Mouse (Mus musculus): ENCODE results near the gene Plcg2. TPM values are rescaled to one million over a fixed set of nuclear protein-coding genes. Genes with fewer than 3 reads are reported as not detected.

Plcg2 gene
- polyA plus RNA-seq, 1 experiment from 2014 or later = 1.8 TPM

- peak; percentile 82 for DNase-seq (ENCODE audit: low spot score)
- no peaks in the 10 kb centered on the region for H3K27me3 ChIP-seq (ENCODE audit: control insufficient read depth, insufficient read depth, low read length)
- no peak overlapping the region for H3K9ac ChIP-seq (ENCODE audit: low read depth, low read length)
- no peak overlapping the region for H3K4me3 ChIP-seq (ENCODE audit: low read depth, low read length)
- H3K4me2 ChIP-seq (replicated peaks; ENCODE audit: low read depth, low read length) = no peak overlapping the region
- no peaks in the 10 kb centered on the region for H3K36me3 ChIP-seq (ENCODE audit: control insufficient read depth, insufficient read depth, low read length)
- no peak for ATAC-seq (ENCODE audit: low FRiP score)
- H3K4me1 ChIP-seq (replicated peaks; ENCODE audit: control insufficient read depth, insufficient read depth, low read length) = peaks cover 2% of the 10 kb centered on the region; the same call in 1 of the 2 replicates
- no peak overlapping the region for H3K27ac ChIP-seq (ENCODE audit: low read depth, low read length)
- no peaks in the 10 kb centered on the region for H3K9me3 ChIP-seq (ENCODE audit: control insufficient read depth, low read length)
- 55% methylated on average over 5 of the region's 5 CpGs for WGBS
These were observed 32.8 kb upstream of the Plcg2 start for GRCm38 (mm10) chr8:117465250-117465649.

GRCm38 (mm10) chr8:117467466-117467865, 30.6 kb upstream of the Plcg2 start:
- H3K4me3 ChIP-seq (ENCODE audit: low read depth, low read length) = no peak overlapping the region
- H3K36me3 ChIP-seq (ENCODE audit: control insufficient read depth, insufficient read depth, low read length) = no peaks in the 10 kb centered on the region
- ATAC-seq (ENCODE audit: low FRiP score) = no peak
- H3K27ac ChIP-seq (ENCODE audit: low read depth, low read length) = no peak overlapping the region
- H3K4me1 ChIP-seq (replicated peaks; ENCODE audit: control insufficient read depth, insufficient read depth, low read length) = peaks cover 2% of the 10 kb centered on the region; the same call in 1 of the 2 replicates
- H3K9me3 ChIP-seq (ENCODE audit: control insufficient read depth, low read length) = no peaks in the 10 kb centered on the region
- H3K4me2 ChIP-seq (replicated peaks; ENCODE audit: low read depth, low read length) = no peak overlapping the region
- no peak for DNase-seq (ENCODE audit: low spot score)
- H3K9ac ChIP-seq (ENCODE audit: low read depth, low read length) = no peak overlapping the region
- 89% methylated on average over 10 of the region's 10 CpGs for WGBS
- no peaks in the 10 kb centered on the region for H3K27me3 ChIP-seq (ENCODE audit: control insufficient read depth, insufficient read depth, low read length)

DNA sequence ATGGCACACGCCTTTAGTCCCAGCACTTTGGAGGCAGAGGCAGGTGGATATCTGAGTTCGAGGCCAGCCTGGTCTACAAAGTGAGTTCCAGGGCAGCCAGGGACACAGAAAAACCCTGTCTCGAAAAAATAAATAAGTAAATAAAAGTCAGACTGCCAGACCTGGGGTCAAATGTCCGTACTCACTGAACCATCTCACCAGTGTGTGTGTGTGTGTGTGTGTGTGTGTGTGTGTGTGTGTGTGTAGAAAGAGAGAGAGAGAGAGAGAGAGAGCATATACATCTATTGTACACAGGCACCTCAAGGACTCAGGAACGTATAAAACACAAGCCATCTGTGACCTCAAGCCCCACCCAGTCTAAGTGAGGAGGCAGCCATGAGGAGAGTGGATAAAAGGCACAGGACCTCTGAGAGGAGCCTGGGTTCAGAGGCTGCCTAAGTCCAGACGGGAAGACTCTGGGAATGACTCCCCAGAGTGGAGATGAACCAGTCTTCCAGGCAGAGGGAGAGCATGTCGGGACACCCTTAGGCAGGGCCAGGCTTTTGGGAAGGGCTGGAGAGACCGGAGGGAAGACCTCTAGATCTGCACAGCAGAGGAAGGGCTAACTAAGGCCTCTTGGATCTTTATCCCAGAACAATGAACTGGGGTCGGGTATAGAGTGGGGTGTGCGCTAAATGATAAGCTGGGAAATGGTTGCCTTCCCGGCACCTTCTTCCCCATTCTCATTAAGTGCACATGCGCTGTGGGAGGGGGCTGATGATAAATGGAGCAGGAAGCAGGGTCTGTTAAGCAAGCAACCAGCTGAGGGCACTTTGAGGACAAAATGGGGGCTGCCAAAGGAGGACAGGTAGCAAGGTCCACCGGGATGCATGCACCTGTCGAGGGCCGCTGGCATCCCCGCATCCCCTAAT, 28.4 kb upstream of the Plcg2 start:
- no peak overlapping the region for H3K9ac ChIP-seq (ENCODE audit: low read depth, low read length)

DNA sequence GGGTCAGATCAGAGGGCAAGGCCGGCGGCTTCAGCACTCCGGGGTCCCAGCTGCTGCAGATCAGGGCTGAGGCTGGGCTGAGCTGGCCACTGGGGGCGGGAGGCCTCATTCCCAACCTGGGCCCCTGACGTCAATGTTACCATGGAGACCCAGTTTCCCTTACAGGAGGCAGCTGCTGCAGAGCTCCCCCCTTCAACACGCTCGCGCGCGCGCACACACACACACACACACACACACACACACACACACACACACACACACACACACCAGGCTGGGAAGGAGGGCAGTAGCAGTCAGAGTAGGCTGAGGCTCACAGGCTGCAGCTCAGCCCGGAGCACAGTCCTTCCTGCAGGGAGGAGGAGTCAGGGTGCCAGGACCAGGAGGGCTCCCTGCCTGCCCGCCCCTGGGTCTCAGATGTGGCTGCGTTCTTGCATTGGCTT, 27.7 kb upstream of the Plcg2 start:
- DNase-seq (ENCODE audit: low spot score) = peak; percentile 88
- under 1% methylated on average over 14 of the region's 14 CpGs for WGBS
- peak; percentile 91 for ATAC-seq (ENCODE audit: low FRiP score)

More for the DNA sequence above, 28.4 kb upstream of the Plcg2 start:
- ATAC-seq (ENCODE audit: low FRiP score) (peak; percentile 56), DNase-seq (ENCODE audit: low spot score) (no peak)
- Histone ChIP-seq H3K4me3 (ENCODE audit: low read depth, low read length) (no peak overlapping the region), H3K9me3 (ENCODE audit: control insufficient read depth, low read length) (no peaks in the 10 kb centered on the region), H3K4me2 (replicated peaks; ENCODE audit: low read depth, low read length) (peak overlapping the region; percentile 24), H3K4me1 (replicated peaks; ENCODE audit: control insufficient read depth, insufficient read depth, low read length) (peaks cover 2% of the 10 kb centered on the region; the same call in 1 of the 2 replicates), H3K27ac (ENCODE audit: low read depth, low read length) (peak overlapping the region; percentile 81), H3K36me3 (ENCODE audit: control insufficient read depth, insufficient read depth, low read length) (no peaks in the 10 kb centered on the region), H3K27me3 (ENCODE audit: control insufficient read depth, insufficient read depth, low read length) (no peaks in the 10 kb centered on the region)
- 30% methylated on average over 16 of the region's 16 CpGs for WGBS

DNA sequence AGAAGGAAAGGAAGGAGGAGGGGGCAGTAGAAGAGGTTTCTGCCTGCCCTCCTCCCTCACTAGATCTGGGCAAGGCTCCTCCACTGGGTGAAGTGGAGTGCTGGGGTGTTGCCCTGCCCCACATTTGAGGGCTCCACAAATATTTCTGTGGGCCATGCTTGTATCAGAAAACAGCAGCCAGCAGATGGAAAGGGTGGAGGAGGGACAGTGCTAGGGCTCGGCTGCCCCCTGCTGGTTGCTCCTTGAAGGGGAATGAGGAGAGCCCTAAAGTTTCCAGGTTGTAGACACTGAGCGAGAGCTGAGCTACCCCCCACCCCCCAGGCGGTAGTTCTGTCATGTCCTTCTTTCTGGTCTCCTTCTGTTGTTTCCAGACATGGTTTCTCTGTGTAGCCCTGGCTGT, 26.9 kb upstream of the Plcg2 start:
- no peaks in the 10 kb centered on the region for H3K9me3 ChIP-seq (ENCODE audit: control insufficient read depth, low read length)
- no peak overlapping the region for H3K4me3 ChIP-seq (ENCODE audit: low read depth, low read length)
- WGBS = 22% methylated on average over 3 of the region's 3 CpGs
- 0 out of 2 replicates have a peak overlapping the region, but pooled peaks have one; percentile 25 for H3K27ac ChIP-seq (ENCODE audit: low read depth, low read length)
- no peak overlapping the region for H3K4me2 ChIP-seq (replicated peaks; ENCODE audit: low read depth, low read length)
- H3K9ac ChIP-seq (ENCODE audit: low read depth, low read length) = no peak overlapping the region
- no peaks in the 10 kb centered on the region for H3K36me3 ChIP-seq (ENCODE audit: control insufficient read depth, insufficient read depth, low read length)
- peaks cover 2% of the 10 kb centered on the region; the same call in 1 of the 2 replicates for H3K4me1 ChIP-seq (replicated peaks; ENCODE audit: control insufficient read depth, insufficient read depth, low read length)
- ATAC-seq (ENCODE audit: low FRiP score) (no peak), DNase-seq (ENCODE audit: low spot score) (peak; percentile 83)
- no peaks in the 10 kb centered on the region for H3K27me3 ChIP-seq (ENCODE audit: control insufficient read depth, insufficient read depth, low read length)

More for the DNA sequence above, 27.7 kb upstream of the Plcg2 start:
- Histone ChIP-seq H3K27me3 (ENCODE audit: control insufficient read depth, insufficient read depth, low read length) (no peaks in the 10 kb centered on the region), H3K4me3 (ENCODE audit: low read depth, low read length) (0 out of 2 replicates have a peak overlapping the region, but pooled peaks have one; percentile 8), H3K36me3 (ENCODE audit: control insufficient read depth, insufficient read depth, low read length) (no peaks in the 10 kb centered on the region), H3K27ac (ENCODE audit: low read depth, low read length) (peak overlapping the region; percentile 81), H3K9me3 (ENCODE audit: control insufficient read depth, low read length) (no peaks in the 10 kb centered on the region), H3K4me2 (replicated peaks; ENCODE audit: low read depth, low read length) (peak overlapping the region; percentile 24), H3K4me1 (replicated peaks; ENCODE audit: control insufficient read depth, insufficient read depth, low read length) (peaks cover 2% of the 10 kb centered on the region; the same call in 1 of the 2 replicates), H3K9ac (ENCODE audit: low read depth, low read length) (no peak overlapping the region)

- Histone ChIP-seq H3K9me3 (ENCODE audit: control insufficient read depth, low read length) (no peaks in the 10 kb centered on the region), H3K4me3 (ENCODE audit: low read depth, low read length) (no peak overlapping the region), H3K36me3 (ENCODE audit: control insufficient read depth, insufficient read depth, low read length) (no peaks in the 10 kb centered on the region), H3K27me3 (ENCODE audit: control insufficient read depth, insufficient read depth, low read length) (no peaks in the 10 kb centered on the region), H3K4me2 (replicated peaks; ENCODE audit: low read depth, low read length) (no peak overlapping the region), H3K4me1 (replicated peaks; ENCODE audit: control insufficient read depth, insufficient read depth, low read length) (peaks cover 2% of the 10 kb centered on the region; the same call in 1 of the 2 replicates), H3K9ac (ENCODE audit: low read depth, low read length) (no peak overlapping the region), H3K27ac (ENCODE audit: low read depth, low read length) (no peak overlapping the region)
- no peak for ATAC-seq (ENCODE audit: low FRiP score)
- DNase-seq (ENCODE audit: low spot score) = no peak
- WGBS = 79% methylated on average over 9 of the region's 9 CpGs
These were observed 26.4 kb upstream of the Plcg2 start for GRCm38 (mm10) chr8:117471655-117472054.

DNA sequence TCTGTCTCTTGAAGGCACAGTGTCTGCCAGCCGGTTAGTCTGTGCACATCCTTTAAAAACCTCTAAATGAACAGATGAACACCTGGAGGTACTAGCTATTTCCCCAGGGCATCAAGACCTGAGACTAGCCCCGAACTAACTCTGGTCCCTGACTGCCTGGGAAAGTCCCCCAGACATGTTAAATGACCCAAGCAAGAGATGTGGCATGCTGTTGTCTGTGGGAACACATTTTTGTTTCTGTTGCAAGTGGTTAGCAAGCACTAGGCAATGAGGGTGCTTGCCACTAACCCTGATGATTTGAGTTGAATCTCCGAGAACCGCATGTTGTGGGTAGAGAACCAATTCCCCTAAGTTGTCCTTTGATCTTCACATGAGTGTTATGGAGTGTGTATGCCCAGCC, 25.8 kb upstream of the Plcg2 start:
- Histone ChIP-seq H3K27ac (ENCODE audit: low read depth, low read length) (no peak overlapping the region), H3K27me3 (ENCODE audit: control insufficient read depth, insufficient read depth, low read length) (no peaks in the 10 kb centered on the region), H3K9ac (ENCODE audit: low read depth, low read length) (no peak overlapping the region), H3K4me2 (replicated peaks; ENCODE audit: low read depth, low read length) (no peak overlapping the region), H3K9me3 (ENCODE audit: control insufficient read depth, low read length) (no peaks in the 10 kb centered on the region), H3K36me3 (ENCODE audit: control insufficient read depth, insufficient read depth, low read length) (no peaks in the 10 kb centered on the region), H3K4me3 (ENCODE audit: low read depth, low read length) (no peak overlapping the region), H3K4me1 (replicated peaks; ENCODE audit: control insufficient read depth, insufficient read depth, low read length) (peaks cover 2% of the 10 kb centered on the region; the same call in 1 of the 2 replicates)
- no peak for DNase-seq (ENCODE audit: low spot score)
- no peak for ATAC-seq (ENCODE audit: low FRiP score)
- 85% methylated on average over 4 of the region's 4 CpGs for WGBS

- Histone ChIP-seq H3K4me3 (ENCODE audit: low read depth, low read length) (no peak overlapping the region), H3K27me3 (ENCODE audit: control insufficient read depth, insufficient read depth, low read length) (no peaks in the 10 kb centered on the region), H3K9me3 (ENCODE audit: control insufficient read depth, low read length) (no peaks in the 10 kb centered on the region), H3K4me2 (replicated peaks; ENCODE audit: low read depth, low read length) (no peak overlapping the region), H3K36me3 (ENCODE audit: control insufficient read depth, insufficient read depth, low read length) (no peaks in the 10 kb centered on the region), H3K27ac (ENCODE audit: low read depth, low read length) (no peak overlapping the region), H3K4me1 (replicated peaks; ENCODE audit: control insufficient read depth, insufficient read depth, low read length) (no peaks in the 10 kb centered on the region), H3K9ac (ENCODE audit: low read depth, low read length) (no peak overlapping the region)
- DNase-seq (ENCODE audit: low spot score) (peak; percentile 95), ATAC-seq (ENCODE audit: low FRiP score) (peak; percentile 34; the same call in 1 of the 2 replicates)
- WGBS = 4% methylated on average over 5 of the region's 5 CpGs
These were observed 23.1 kb upstream of the Plcg2 start for GRCm38 (mm10) chr8:117474944-117475343.

Data from hindbrain, embryonic 11.5 days (tissue).